Mouse (Mus musculus) urinary bladder, postnatal 0 days (tissue): ENCODE measurements around the gene Bag6. TPM values are rescaled to one million over a fixed set of nuclear protein-coding genes. Genes with fewer than 3 reads are reported as not detected.

ENCODE experiments used
- microRNA-seq: library from miRNA; unstranded; fragments of <30 nt; microRNA quantifications from one replicate; pipeline ENCODE4, GENCODE M21; 2016
- polyA plus RNA-seq: library from polyadenylated mRNA; unstranded; fragments of >200 nt; fragmentation: Nextera tagmentation; extraction: Ambion mirVana; gene quantifications from 2 replicates; pipeline ENCODE4 v1.2.1, GENCODE M21; 2015

Gene Bag6
- polyA plus RNA-seq, 1 experiment from 2014 or later: 35.6 TPM

Small RNAs within 50 kb of the gene (microRNA-seq; reads per million reads assigned to microRNA genes)
- not detected for gene Mir6973a

Other genes starting within 250 kb of the Bag6 start
- gene C2, start 236.9 kb upstream of the Bag6 start, polyA plus RNA-seq: 8.9 and 9.3 TPM in 2 replicates
- gene Ehmt2, start 236.7 kb upstream of the Bag6 start, polyA plus RNA-seq: 25.2 and 27.2 TPM in 2 replicates
- gene Slc44a4, start 220.7 kb upstream of the Bag6 start, polyA plus RNA-seq: 2.6 and 3.3 TPM in 2 replicates
- 23.2 and 28.5 TPM in 2 replicates for gene Neu1, start 203.9 kb upstream of the Bag6 start, polyA plus RNA-seq
- 4.5 and 5.2 TPM in 2 replicates for gene Hspa1b, start 175.9 kb upstream of the Bag6 start, polyA plus RNA-seq
- gene Gm20481, start 165.3 kb upstream of the Bag6 start, polyA plus RNA-seq: not detected in 2 replicates
- gene Hspa1a, start 163.0 kb upstream of the Bag6 start, polyA plus RNA-seq: 36.7 and 39.4 TPM in 2 replicates
- gene Hspa1l, start 162.5 kb upstream of the Bag6 start, polyA plus RNA-seq: 0.16 and 0.25 TPM in 2 replicates
- gene Lsm2, start 153.3 kb upstream of the Bag6 start, polyA plus RNA-seq: 82.1 and 83.5 TPM in 2 replicates
- 42.0 and 44.7 TPM in 2 replicates for gene Vars, start 134.2 kb upstream of the Bag6 start, polyA plus RNA-seq
- gene Vwa7, start 118.6 kb upstream of the Bag6 start, polyA plus RNA-seq: 0.19 and 0.24 TPM in 2 replicates
- 1.3 and 1.7 TPM in 2 replicates for gene Sapcd1, start 107.2 kb upstream of the Bag6 start, polyA plus RNA-seq
- gene Msh5, start 88.4 kb upstream of the Bag6 start, polyA plus RNA-seq: 0.88 and 1.3 TPM in 2 replicates
- 240 and 276 TPM in 2 replicates for gene Clic1, start 85.2 kb upstream of the Bag6 start, polyA plus RNA-seq
- gene Ddah2, start 76.1 kb upstream of the Bag6 start, polyA plus RNA-seq: 118 and 126 TPM in 2 replicates
- 0.45 and 0.58 TPM in 2 replicates for gene Ly6g6c, start 69.8 kb upstream of the Bag6 start, polyA plus RNA-seq
- gene Mpig6b, start 69.0 kb upstream of the Bag6 start, polyA plus RNA-seq: 0.42 and 1.7 TPM in 2 replicates
- 8.2 and 8.3 TPM in 2 replicates for gene Ly6g6e, start 58.3 kb upstream of the Bag6 start, polyA plus RNA-seq
- gene Ly6g6d, start 57.1 kb upstream of the Bag6 start, polyA plus RNA-seq: 1.6 and 2.2 TPM in 2 replicates
- gene Ly6g6f, start 49.6 kb upstream of the Bag6 start, polyA plus RNA-seq: 0.18 TPM in 1 of 2 replicates, not detected in the other
- 93.1 and 93.2 TPM in 2 replicates for gene Abhd16a, start 45.9 kb upstream of the Bag6 start, polyA plus RNA-seq
- not detected in 2 replicates for gene Ly6g5c, start 26.9 kb upstream of the Bag6 start, polyA plus RNA-seq
- 0.22 and 0.35 TPM in 2 replicates for gene Ly6g5b, start 19.8 kb upstream of the Bag6 start, polyA plus RNA-seq
- 9.5 and 11.9 TPM in 2 replicates for gene Gpank1, start 13.7 kb upstream of the Bag6 start, polyA plus RNA-seq
- 189 and 201 TPM in 2 replicates for gene Csnk2b, start 13.1 kb upstream of the Bag6 start, polyA plus RNA-seq
- gene D17H6S53E, start 8.8 kb upstream of the Bag6 start, polyA plus RNA-seq: 9.9 and 10.8 TPM in 2 replicates
- 0.95 TPM in 1 of 2 replicates, not detected in the other for gene Apom, start 3.1 kb upstream of the Bag6 start, polyA plus RNA-seq
- 73.9 and 74.9 TPM in 2 replicates for gene Prrc2a, start 29.7 kb downstream of the Bag6 start, polyA plus RNA-seq
- 11.2 and 12.6 TPM in 2 replicates for gene Aif1, start 40.9 kb downstream of the Bag6 start, polyA plus RNA-seq
- gene Lst1, start 53.3 kb downstream of the Bag6 start, polyA plus RNA-seq: 13.5 and 15.8 TPM in 2 replicates
- gene Ltb, start 59.3 kb downstream of the Bag6 start, polyA plus RNA-seq: 0.53 and 0.96 TPM in 2 replicates
- gene Tnf, start 66.8 kb downstream of the Bag6 start, polyA plus RNA-seq: 0.40 and 0.69 TPM in 2 replicates
- 0.12 and 0.30 TPM in 2 replicates for gene Lta, start 70.2 kb downstream of the Bag6 start, polyA plus RNA-seq
- not detected in 2 replicates for gene Gm16181, start 85.7 kb downstream of the Bag6 start, polyA plus RNA-seq
- gene Atp6v1g2, start 98.5 kb downstream of the Bag6 start, polyA plus RNA-seq: 4.5 TPM in 2 replicates
- 7.0 and 7.5 TPM in 2 replicates for gene Nfkbil1, start 100.6 kb downstream of the Bag6 start, polyA plus RNA-seq
- 170 TPM in 2 replicates for gene Ddx39b, start 106.6 kb downstream of the Bag6 start, polyA plus RNA-seq
- 251 and 342 TPM in 2 replicates for gene H2-D1, start 127.6 kb downstream of the Bag6 start, polyA plus RNA-seq
- 0.05 TPM in 1 of 2 replicates, not detected in the other for gene H2-Q1, start 185.2 kb downstream of the Bag6 start, polyA plus RNA-seq
- gene H2-Q2, start 207.1 kb downstream of the Bag6 start, polyA plus RNA-seq: 1.9 and 2.7 TPM in 2 replicates
- gene H2-Q4, start 244.4 kb downstream of the Bag6 start, polyA plus RNA-seq: 3.3 and 3.8 TPM in 2 replicates